8 mouse cellular contexts compared by ENCODE assay signal in the genomic region with DNA sequence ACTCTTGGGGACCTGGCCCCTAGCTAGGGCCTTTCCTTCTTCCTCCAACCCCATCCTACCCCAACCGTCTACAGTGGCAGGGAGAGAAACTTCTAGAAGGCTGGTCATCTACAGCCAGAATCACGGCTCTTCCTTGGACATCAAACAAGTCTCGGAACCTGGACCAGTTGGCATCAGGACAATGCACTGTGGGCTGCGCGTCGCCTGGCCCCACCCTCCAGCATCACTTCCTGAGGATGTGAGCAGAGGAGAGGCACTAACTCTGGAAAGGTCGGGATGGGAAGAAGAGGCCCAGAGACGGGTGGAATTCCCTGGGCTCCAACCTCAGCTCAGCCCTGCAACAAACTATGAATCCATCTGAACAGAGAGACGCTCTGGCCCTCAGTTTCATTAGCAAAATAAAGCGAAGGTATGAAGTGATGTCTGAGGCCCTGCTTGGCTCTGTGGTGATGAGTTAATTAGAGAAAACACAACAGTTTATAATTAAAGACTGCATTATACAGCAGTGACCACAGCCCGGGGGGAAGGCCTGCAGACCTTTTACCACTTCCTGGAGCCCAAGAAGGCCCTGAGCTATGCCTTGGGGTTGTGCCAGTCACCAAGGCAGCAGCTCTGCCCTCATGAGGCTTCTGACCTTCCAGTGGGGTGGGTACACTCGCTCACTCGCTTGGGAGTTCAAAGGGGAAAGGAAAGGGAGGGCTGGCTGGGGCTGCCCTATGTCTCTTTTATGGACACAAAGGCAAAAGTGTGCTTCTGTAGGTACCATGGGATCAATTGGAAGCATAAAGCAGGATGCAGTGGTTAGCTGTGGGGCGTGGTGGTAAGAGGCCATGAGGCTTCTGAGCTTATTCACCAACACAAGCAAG. TPM values are rescaled to one million over a fixed set of nuclear protein-coding genes. Genes with fewer than 3 reads are reported as not detected.
A peak's percentile ranks its signal among the peaks of the same experiment; 100 is the strongest.
DNase-seq lines count a peak whose midpoint lies in the region; ATAC-seq and TF ChIP-seq lines count a peak whose summit lies in the region.

No protein-coding gene starts in this region.

- no peak for TF ChIP-seq CTCF in cortical plate, adult 2 months (IDR thresholded peaks at IDR 0.05; ENCODE audit: extremely low read depth, insufficient read depth, low read length)
- TF ChIP-seq CTCF in liver, postnatal 0 days (IDR thresholded peaks at IDR 0.05; ENCODE audit: low read depth): no peak

- no peak overlapping the region for H3K9ac ChIP-seq in intestine, embryonic 14.5 days (ENCODE audit: low read length)
- H3K9ac ChIP-seq in liver, postnatal 0 days (replicated peaks): peak overlapping the region; percentile 21; the same call in 1 of the 2 replicates
- no peak overlapping the region for H3K9ac ChIP-seq in neural tube, embryonic 14.5 days (replicated peaks; ENCODE audit: low read depth, low read length)

- H3K36me3 ChIP-seq in intestine, embryonic 14.5 days (ENCODE audit: control insufficient read depth, insufficient read depth, low read length): peaks cover 7% of the 10 kb centered on the region; the same call in 1 of the 2 replicates
- H3K36me3 ChIP-seq in liver, postnatal 0 days (replicated peaks; ENCODE audit: insufficient read depth, low read length): no peaks in the 10 kb centered on the region
- no peaks in the 10 kb centered on the region for H3K36me3 ChIP-seq in neural tube, embryonic 14.5 days (ENCODE audit: control insufficient read depth, insufficient read depth, low read length)

- H3K4me1 ChIP-seq in cortical plate, adult 2 months (ENCODE audit: control insufficient read depth, insufficient read depth, low read length): peaks cover 14% of the 10 kb centered on the region
- peaks cover 55% of the 10 kb centered on the region for H3K4me1 ChIP-seq in intestine, embryonic 14.5 days (replicated peaks; ENCODE audit: control insufficient read depth, insufficient read depth, low read length)
- peaks cover 45% of the 10 kb centered on the region for H3K4me1 ChIP-seq in liver, postnatal 0 days (ENCODE audit: insufficient read depth)
- H3K4me1 ChIP-seq in neural tube, embryonic 14.5 days (ENCODE audit: control insufficient read depth, insufficient read depth, low read length): peaks cover 69% of the 10 kb centered on the region

- peak overlapping the region; percentile 62 for H3K4me2 ChIP-seq in intestine, embryonic 14.5 days (ENCODE audit: low read length)
- peak overlapping the region; percentile 66 for H3K4me2 ChIP-seq in liver, postnatal 0 days (ENCODE audit: low read depth, low read length)
- peak overlapping the region; percentile 72 for H3K4me2 ChIP-seq in neural tube, embryonic 14.5 days (ENCODE audit: low read depth, low read length)

- no peak for TF ChIP-seq EP300 in liver, postnatal 0 days (IDR thresholded peaks at IDR 0.05; ENCODE audit: low read depth)

- no peak for TF ChIP-seq POLR2A in cortical plate, adult 2 months (IDR thresholded peaks at IDR 0.05; ENCODE audit: extremely low read depth, insufficient read depth, low read length)

- no peaks in the 10 kb centered on the region for H3K9me3 ChIP-seq in intestine, embryonic 14.5 days (ENCODE audit: control insufficient read depth, low read length)
- H3K9me3 ChIP-seq in liver, postnatal 0 days (ENCODE audit: low read length): no peaks in the 10 kb centered on the region
- H3K9me3 ChIP-seq in neural tube, embryonic 14.5 days (ENCODE audit: control insufficient read depth, low read length): no peaks in the 10 kb centered on the region

- H3K27ac ChIP-seq in cortical plate, adult 2 months (ENCODE audit: insufficient read depth, low read length): peak overlapping the region; percentile 30; the same call in 1 of the 2 replicates
- peak overlapping the region; percentile 29; the same call in 1 of the 2 replicates for H3K27ac ChIP-seq in intestine, embryonic 14.5 days (ENCODE audit: low read depth)
- H3K27ac ChIP-seq in liver, postnatal 0 days (ENCODE audit: low read depth): peak overlapping the region; percentile 40; the same call in 1 of the 2 replicates
- H3K27ac ChIP-seq in neural tube, embryonic 14.5 days (ENCODE audit: low read depth, low read length): no peak overlapping the region; the same call in 1 of the 2 replicates

- DNase-seq in intestine, embryonic 14.5 days (ENCODE audit: low spot score): no peak
- no peak for DNase-seq in liver, postnatal 0 days
- no peak for DNase-seq in urinary bladder, adult 2 months (ENCODE audit: low spot score)
- DNase-seq in layer of hippocampus, postnatal 36 days: no peak
- no peak for DNase-seq in urinary bladder, postnatal 25 days (ENCODE audit: low spot score)

- 56% methylated on average over 14 of the region's 14 CpGs for WGBS in intestine, embryonic 14.5 days
- WGBS in liver, postnatal 0 days (ENCODE audit: insufficient replicate concordance): 56% methylated on average over 14 of the region's 14 CpGs
- 60% methylated on average over 14 of the region's 14 CpGs for WGBS in neural tube, embryonic 14.5 days

- no peak overlapping the region for H3K4me3 ChIP-seq in cortical plate, adult 2 months (ENCODE audit: insufficient read depth, low read length)
- no peak overlapping the region for H3K4me3 ChIP-seq in intestine, embryonic 14.5 days (ENCODE audit: low read depth, low read length)
- no peak overlapping the region for H3K4me3 ChIP-seq in liver, postnatal 0 days (ENCODE audit: low read depth, low read length)
- H3K4me3 ChIP-seq in neural tube, embryonic 14.5 days (ENCODE audit: low read depth, low read length): no peak overlapping the region

- peak; percentile 8; the same call in 1 of the 2 replicates for ATAC-seq in granulocyte monocyte progenitor cell, adult 5-6 weeks (replicated peaks; ENCODE audit: poor library complexity, severe bottlenecking)
- no peak for ATAC-seq in intestine, embryonic 14.5 days (replicated peaks; ENCODE audit: low FRiP score, low TSS enrichment, low read depth)
- ATAC-seq in liver, postnatal 0 days: no peak
- no peak for ATAC-seq in neural tube, embryonic 14.5 days (ENCODE audit: low read depth)

- H3K27me3 ChIP-seq in intestine, embryonic 14.5 days (replicated peaks; ENCODE audit: control insufficient read depth, insufficient read depth, low read length): no peaks in the 10 kb centered on the region
- H3K27me3 ChIP-seq in liver, postnatal 0 days (ENCODE audit: insufficient read depth, low read length): no peaks in the 10 kb centered on the region
- no peaks in the 10 kb centered on the region for H3K27me3 ChIP-seq in neural tube, embryonic 14.5 days (ENCODE audit: control insufficient read depth, insufficient read depth, low read length)

RNA-seq across cellular contexts. Expression of a gene that starts 51.8 kb away (rescaled TPM):
- polyA plus RNA-seq in cortical plate, adult 2 months (2012; rRNA removed): 42.8 and 44.8 TPM in 2 replicates
- 14.0 and 16.5 TPM in 2 replicates for total RNA-seq in granulocyte monocyte progenitor cell, adult 5-6 weeks (2014; fragmentation: Nextera tagmentation)
- 16.9 and 22.8 TPM in 2 replicates for total RNA-seq in granulocyte monocyte progenitor cell, adult 5-6 weeks (2017)
- polyA plus RNA-seq in intestine, embryonic 14.5 days (2014; fragmentation: Nextera tagmentation; extraction: Ambion mirVana): 72.0 and 82.9 TPM in 2 replicates
- polyA plus RNA-seq in liver, postnatal 0 days (2015; fragmentation: Nextera tagmentation; extraction: Ambion mirVana): 11.9 and 14.7 TPM in 2 replicates
- polyA plus RNA-seq in neural tube, embryonic 14.5 days (2014; fragmentation: Nextera tagmentation; extraction: Ambion mirVana): 35.6 and 43.3 TPM in 2 replicates
- 32.1 and 33.7 TPM in 2 replicates for polyA plus RNA-seq in urinary bladder, adult 2 months (2012; rRNA removed)
- 10 to 100 TPM; 43.2 to 48.8 TPM for total RNA-seq in layer of hippocampus, postnatal 36 days (2021)
